Mouse (Mus musculus) lung, adult 2 months (tissue): ENCODE measurements around the gene Acadsb.

Source experiments
- CTCF ChIP-seq: fragments of 200-500 bp; IDR thresholded peaks from 2 replicates; pipeline ENCODE4 v1.5.1; 2011; ENCODE audit warnings: mild to moderate bottlenecking, low read length, control low read depth; ENCODE audit not compliant: insufficient read depth
- POLR2A ChIP-seq: fragments of 200-500 bp; IDR thresholded peaks from 2 replicates; pipeline ENCODE4 v1.6.1; 2011; ENCODE audit warnings: low read depth, mild to moderate bottlenecking, control low read depth, low read length, borderline replicate concordance; ENCODE audit errors: extremely low read depth

GRCm38 (mm10) chr7:131427331-131427730, 16.9 kb downstream of the Acadsb start:
- TF ChIP-seq CTCF: no peak
- TF ChIP-seq POLR2A: no peak
